Mouse (Mus musculus) small intestine, adult 2 months (tissue): Measurements from ENCODE around the gene Mmp24. TPM values are rescaled to one million over a fixed set of nuclear protein-coding genes. Genes with fewer than 3 reads are reported as not detected.

ENCODE experiments used
- H3K27ac ChIP-seq: fragments of 200-500 bp; 2 replicates; pipeline ENCODE4 v1.5.1; 2012; ENCODE audit warnings: low read depth, low read length, control low read depth, inconsistent platforms; ENCODE audit not compliant: insufficient read depth
- H3K27me3 ChIP-seq: fragments of 200-500 bp; 2 replicates; pipeline ENCODE4 v1.6.1; 2012; ENCODE audit warnings: mild to moderate bottlenecking, moderate library complexity, low read length, inconsistent platforms; ENCODE audit not compliant: control insufficient read depth, insufficient read depth
- H3K36me3 ChIP-seq: fragments of 200-500 bp; 2 replicates; pipeline ENCODE4 v1.6.1; 2012; ENCODE audit warnings: mild to moderate bottlenecking, low read length, control low read depth, inconsistent platforms; ENCODE audit not compliant: control insufficient read depth, insufficient read depth
- H3K4me1 ChIP-seq: fragments of 200-500 bp; 2 replicates; pipeline ENCODE4 v1.6.1; 2012; ENCODE audit warnings: low read length, inconsistent platforms, mixed read lengths; ENCODE audit not compliant: control insufficient read depth, insufficient read depth, insufficient read length
- H3K4me3 ChIP-seq: fragments of 200-500 bp; 2 replicates; pipeline ENCODE4 v1.5.1; 2012; ENCODE audit warnings: low read depth, mild to moderate bottlenecking, control low read depth, inconsistent platforms, low read length, moderate library complexity
- CTCF ChIP-seq: fragments of 200-500 bp; IDR thresholded peaks from 2 replicates; pipeline ENCODE4 v1.5.1; 2012; ENCODE audit warnings: low read depth, mild to moderate bottlenecking, control low read depth, inconsistent platforms, low read length, moderate library complexity, mixed read lengths; ENCODE audit not compliant: insufficient replicate concordance, insufficient read length; ENCODE audit errors: extremely low read depth
- POLR2A ChIP-seq: fragments of 200-500 bp; IDR thresholded peaks from 2 replicates; pipeline ENCODE4 v1.6.1; 2012; ENCODE audit warnings: low read depth, mild to moderate bottlenecking, control low read depth, inconsistent platforms, low read length, moderate library complexity
- WGBS: fragments of 180-500 bp; shearing (Covaris S2); methylation state at CpG from one replicate; pipeline ENCODE4 v1.1.7; 2018; 5-methylcytosine and 5-hydroxymethylcytosine counted together
- polyA plus RNA-seq: library from polyadenylated mRNA; depleted of rRNA; stranded (reverse); fragments of >200 nt; gene quantifications from 2 replicates; pipeline ENCODE4 v1.2.3, GENCODE M21; 2012

Mmp24 gene
- polyA plus RNA-seq, 1 experiment = 2.4 TPM

GRCm38 (mm10) chr2:155776824-155777687, 1.9 kb downstream of the Mmp24 start:
- WGBS = 50% methylated on average over 10 of the region's 10 CpGs
- TF ChIP-seq CTCF = no peak
- no peak for TF ChIP-seq POLR2A
- no peaks in the 10 kb centered on the region for H3K36me3 ChIP-seq
- peaks cover 33% of the 10 kb centered on the region for H3K27me3 ChIP-seq
- H3K27ac ChIP-seq = no peak overlapping the region
- no peak overlapping the region for H3K4me3 ChIP-seq
- H3K4me1 ChIP-seq = peaks cover 3% of the 10 kb centered on the region

DNA sequence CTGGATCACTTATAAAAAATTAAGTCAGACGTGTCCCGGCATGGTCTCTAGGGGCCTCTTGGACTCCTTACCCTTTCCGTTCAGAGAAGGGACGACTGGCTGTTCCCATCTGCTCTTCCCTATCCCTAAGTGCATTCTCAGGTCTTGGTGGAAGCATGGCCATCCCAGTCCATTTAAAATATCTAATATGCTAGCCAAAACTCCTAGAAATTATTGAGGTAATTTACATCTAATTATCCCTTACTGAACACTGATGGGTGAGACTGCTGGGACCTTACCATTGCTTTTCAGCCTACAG, 2.5 kb downstream of the Mmp24 start:
- H3K27ac ChIP-seq = no peak overlapping the region
- no peaks in the 10 kb centered on the region for H3K36me3 ChIP-seq
- H3K27me3 ChIP-seq = peaks cover 33% of the 10 kb centered on the region
- TF ChIP-seq POLR2A (no peak), CTCF (no peak)
- 74% methylated on average over 4 of the region's 4 CpGs for WGBS
- H3K4me3 ChIP-seq = no peak overlapping the region
- H3K4me1 ChIP-seq = peaks cover 3% of the 10 kb centered on the region

DNA sequence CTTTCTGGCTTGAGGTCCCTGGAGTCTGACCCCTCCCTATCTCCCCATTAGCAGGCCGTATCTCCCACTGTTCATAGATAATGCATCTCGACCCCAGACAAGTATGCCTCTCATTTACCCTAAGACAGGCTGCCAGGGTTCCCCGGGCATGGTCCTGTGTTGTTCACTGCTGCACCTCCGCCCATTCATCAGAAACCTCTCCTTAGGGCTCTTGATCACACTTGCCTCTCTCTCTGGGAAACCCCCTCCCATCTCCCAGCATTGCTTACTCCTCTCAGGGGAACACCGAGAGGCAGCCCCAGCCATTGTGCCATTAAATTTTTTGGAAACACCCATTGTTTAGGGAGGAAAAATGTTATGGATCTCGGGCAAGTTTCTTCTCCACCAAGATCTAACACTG, 2.9 kb downstream of the Mmp24 start:
- Histone ChIP-seq H3K4me1 (peaks cover 3% of the 10 kb centered on the region), H3K27me3 (peaks cover 30% of the 10 kb centered on the region), H3K36me3 (no peaks in the 10 kb centered on the region), H3K4me3 (no peak overlapping the region), H3K27ac (no peak overlapping the region)
- TF ChIP-seq CTCF = no peak
- no peak for TF ChIP-seq POLR2A
- WGBS = 61% methylated on average over 6 of the region's 6 CpGs

GRCm38 (mm10) chr2:155779066-155779465, 3.9 kb downstream of the Mmp24 start:
- Histone ChIP-seq H3K4me1 (peaks cover 3% of the 10 kb centered on the region), H3K36me3 (no peaks in the 10 kb centered on the region), H3K27me3 (peaks cover 28% of the 10 kb centered on the region), H3K27ac (no peak overlapping the region), H3K4me3 (no peak overlapping the region)
- TF ChIP-seq POLR2A (no peak), CTCF (no peak)
- WGBS = 24% methylated on average over 7 of the region's 7 CpGs

DNA sequence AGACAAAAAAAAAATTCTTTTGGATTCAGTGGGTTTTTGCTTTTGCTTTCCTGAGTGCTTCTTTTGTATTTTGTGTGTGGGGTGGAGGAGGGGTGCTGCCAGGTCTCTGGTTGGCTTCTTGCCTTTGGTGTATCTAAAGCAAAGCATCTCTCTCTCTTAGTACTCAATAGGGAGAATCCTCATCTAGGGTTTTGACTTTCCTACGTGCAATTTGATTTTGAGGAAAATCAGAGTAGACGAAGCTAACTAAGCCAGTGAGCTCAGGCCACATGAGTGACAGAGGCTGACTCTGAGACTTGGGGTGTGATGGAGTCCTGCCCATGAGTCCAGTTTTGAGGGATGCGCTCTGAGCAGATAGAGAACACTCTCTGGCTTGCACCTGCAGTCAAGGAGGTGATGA, 4.4 kb downstream of the Mmp24 start:
- Histone ChIP-seq H3K27ac (no peak overlapping the region), H3K36me3 (no peaks in the 10 kb centered on the region), H3K27me3 (peaks cover 23% of the 10 kb centered on the region), H3K4me1 (peaks cover 3% of the 10 kb centered on the region), H3K4me3 (no peak overlapping the region)
- 83% methylated on average over 3 of the region's 3 CpGs for WGBS
- TF ChIP-seq CTCF (no peak), POLR2A (no peak)

GRCm38 (mm10) chr2:155784534-155784933, 9.4 kb downstream of the Mmp24 start:
- H3K27ac ChIP-seq = no peak overlapping the region
- no peaks in the 10 kb centered on the region for H3K36me3 ChIP-seq
- TF ChIP-seq CTCF (no peak), POLR2A (no peak)
- no peaks in the 10 kb centered on the region; the same call in 1 of the 2 replicates for H3K27me3 ChIP-seq
- no peak overlapping the region for H3K4me3 ChIP-seq
- WGBS = 69% methylated on average over 6 of the region's 6 CpGs
- no peaks in the 10 kb centered on the region; the same call in 1 of the 2 replicates for H3K4me1 ChIP-seq

- Histone ChIP-seq H3K4me3 (no peak overlapping the region), H3K27me3 (no peaks in the 10 kb centered on the region; the same call in 1 of the 2 replicates), H3K27ac (no peak overlapping the region), H3K4me1 (no peaks in the 10 kb centered on the region; the same call in 1 of the 2 replicates), H3K36me3 (no peaks in the 10 kb centered on the region)
- WGBS = 48% methylated on average over 5 of the region's 5 CpGs
- TF ChIP-seq CTCF (no peak), POLR2A (no peak)
These were observed 11.8 kb downstream of the Mmp24 start for GRCm38 (mm10) chr2:155786905-155787304.
